Mouse (Mus musculus) stomach, embryonic 14.5 days (tissue): ENCODE data around the gene Fbxl21. TPM values are rescaled to one million over a fixed set of nuclear protein-coding genes. Genes with fewer than 3 reads are reported as not detected.

Experiments
- polyA plus RNA-seq: library from polyadenylated mRNA; unstranded; fragments of >200 nt; fragmentation: Nextera tagmentation; extraction: Ambion mirVana; gene quantifications from 2 replicates; pipeline ENCODE4 v1.2.1, GENCODE M21; 2014

Fbxl21 gene
- polyA plus RNA-seq, 1 experiment from 2014 or later = 2.5 TPM

Other genes with a start within 250 kb of the Fbxl21 start
- 17.3 and 18.9 TPM in 2 replicates for gene Cxcl14, start 225.9 kb upstream of the Fbxl21 start, polyA plus RNA-seq
- gene Gm3045, start 95.9 kb upstream of the Fbxl21 start, polyA plus RNA-seq = not detected in 2 replicates
- gene Slc25a48, start 84.1 kb upstream of the Fbxl21 start, polyA plus RNA-seq = 0.09 and 0.27 TPM in 2 replicates
- gene Il9, start 40.2 kb upstream of the Fbxl21 start, polyA plus RNA-seq = not detected in 2 replicates
- gene Lect2, start 26.0 kb downstream of the Fbxl21 start, polyA plus RNA-seq = not detected in 2 replicates
- gene Tgfbi, start 87.1 kb downstream of the Fbxl21 start, polyA plus RNA-seq = 123 and 134 TPM in 2 replicates
- 51.1 and 52.7 TPM in 2 replicates for gene Smad5, start 180.5 kb downstream of the Fbxl21 start, polyA plus RNA-seq
- gene Gm45623, start 231.4 kb downstream of the Fbxl21 start, polyA plus RNA-seq = 4.5 and 5.0 TPM in 2 replicates